Mouse (Mus musculus) testis, adult 2 months (tissue): Measurements from ENCODE around the gene S100a11. TPM values are rescaled to one million over a fixed set of nuclear protein-coding genes. Genes with fewer than 3 reads are reported as not detected.

Experiments used
- H3K27ac ChIP-seq: fragments of 200-500 bp; 2 replicates; pipeline ENCODE4 v1.5.1; 2012; ENCODE audit warnings: low read depth, low read length; ENCODE audit not compliant: control insufficient read depth, insufficient read depth
- H3K27me3 ChIP-seq: fragments of 200-500 bp; 2 replicates; pipeline ENCODE4 v1.6.1; 2012; ENCODE audit warnings: mild to moderate bottlenecking, low read length, moderate library complexity; ENCODE audit not compliant: control insufficient read depth, insufficient read depth
- H3K36me3 ChIP-seq: fragments of 200-500 bp; 2 replicates; pipeline ENCODE4 v1.6.1; 2012; ENCODE audit warnings: mild to moderate bottlenecking, low read length; ENCODE audit not compliant: control insufficient read depth, insufficient read depth
- H3K4me1 ChIP-seq: fragments of 200-500 bp; 2 replicates; pipeline ENCODE4 v1.6.1; 2012; ENCODE audit warnings: low read length; ENCODE audit not compliant: control insufficient read depth, insufficient read depth
- H3K4me3 ChIP-seq: fragments of 200-500 bp; 2 replicates; pipeline ENCODE4 v1.5.1; 2012; ENCODE audit warnings: low read depth, mild to moderate bottlenecking, low read length, moderate library complexity, mixed read lengths; ENCODE audit not compliant: control insufficient read depth
- CTCF ChIP-seq: fragments of 200-500 bp; IDR thresholded peaks from 2 replicates; pipeline ENCODE4 v1.5.1; 2012; ENCODE audit warnings: low read depth, mild to moderate bottlenecking, inconsistent platforms, low read length, moderate library complexity; ENCODE audit not compliant: control insufficient read depth, insufficient read depth, insufficient replicate concordance
- POLR2A ChIP-seq: fragments of 200-500 bp; IDR thresholded peaks from 2 replicates; pipeline ENCODE4 v1.6.1; 2012; ENCODE audit warnings: low read depth, mild to moderate bottlenecking, inconsistent platforms, low read length, moderate library complexity; ENCODE audit not compliant: control insufficient read depth
- polyA plus RNA-seq: library from polyadenylated mRNA; depleted of rRNA; stranded (reverse); fragments of >200 nt; gene quantifications from 2 replicates; pipeline ENCODE4 v1.2.3, GENCODE M21; 2012

Gene S100a11
- polyA plus RNA-seq, 1 experiment: 22.1 TPM

DNA sequence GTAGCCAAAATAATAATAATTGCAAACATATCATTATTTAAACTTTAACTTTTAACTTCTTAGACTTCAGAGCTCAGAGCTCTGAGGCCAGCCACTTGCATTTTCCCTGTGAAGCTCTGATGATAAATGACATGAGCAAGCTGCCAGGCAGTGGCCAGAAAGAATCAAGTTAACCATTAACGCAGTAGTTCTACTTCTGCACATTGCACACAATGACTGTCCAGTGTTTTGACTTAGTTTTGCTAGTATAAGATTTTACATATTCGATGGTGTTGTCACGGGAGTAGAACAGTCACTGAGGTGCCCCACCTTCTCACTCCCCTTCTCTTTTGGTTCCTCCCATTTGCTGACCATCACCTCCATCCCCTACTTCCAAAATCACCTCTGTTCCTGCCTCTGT lies 23.2 kb upstream of the S100a11 start:
- no peak for TF ChIP-seq CTCF
- no peak for TF ChIP-seq POLR2A
- no peaks in the 10 kb centered on the region for H3K36me3 ChIP-seq
- no peaks in the 10 kb centered on the region for H3K27me3 ChIP-seq
- no peak overlapping the region for H3K4me3 ChIP-seq
- no peaks in the 10 kb centered on the region for H3K4me1 ChIP-seq
- H3K27ac ChIP-seq: no peak overlapping the region

DNA sequence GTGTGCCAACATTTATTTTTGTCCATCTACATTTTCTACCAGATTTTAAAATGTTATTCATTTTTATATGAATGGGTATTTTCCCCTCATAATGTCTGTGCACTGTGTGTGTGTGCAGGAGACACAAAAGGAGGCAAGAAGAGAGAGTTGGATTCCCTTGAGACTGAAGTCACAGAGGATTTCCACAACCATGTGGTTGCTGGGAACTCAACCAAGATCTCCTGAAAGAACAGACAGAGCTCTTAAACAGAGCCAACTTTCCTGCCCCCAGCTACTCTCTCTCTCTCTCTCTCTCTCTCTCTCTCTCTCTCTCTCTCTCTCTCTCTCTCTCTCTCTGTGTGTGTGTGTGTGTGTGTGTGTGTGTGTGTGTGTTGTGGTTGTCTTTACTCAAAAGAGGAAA lies 21.2 kb upstream of the S100a11 start:
- H3K4me1 ChIP-seq: no peaks in the 10 kb centered on the region
- TF ChIP-seq POLR2A (no peak), CTCF (no peak)
- no peaks in the 10 kb centered on the region for H3K27me3 ChIP-seq
- H3K36me3 ChIP-seq: no peaks in the 10 kb centered on the region
- H3K4me3 ChIP-seq: no peak overlapping the region
- no peak overlapping the region for H3K27ac ChIP-seq

DNA sequence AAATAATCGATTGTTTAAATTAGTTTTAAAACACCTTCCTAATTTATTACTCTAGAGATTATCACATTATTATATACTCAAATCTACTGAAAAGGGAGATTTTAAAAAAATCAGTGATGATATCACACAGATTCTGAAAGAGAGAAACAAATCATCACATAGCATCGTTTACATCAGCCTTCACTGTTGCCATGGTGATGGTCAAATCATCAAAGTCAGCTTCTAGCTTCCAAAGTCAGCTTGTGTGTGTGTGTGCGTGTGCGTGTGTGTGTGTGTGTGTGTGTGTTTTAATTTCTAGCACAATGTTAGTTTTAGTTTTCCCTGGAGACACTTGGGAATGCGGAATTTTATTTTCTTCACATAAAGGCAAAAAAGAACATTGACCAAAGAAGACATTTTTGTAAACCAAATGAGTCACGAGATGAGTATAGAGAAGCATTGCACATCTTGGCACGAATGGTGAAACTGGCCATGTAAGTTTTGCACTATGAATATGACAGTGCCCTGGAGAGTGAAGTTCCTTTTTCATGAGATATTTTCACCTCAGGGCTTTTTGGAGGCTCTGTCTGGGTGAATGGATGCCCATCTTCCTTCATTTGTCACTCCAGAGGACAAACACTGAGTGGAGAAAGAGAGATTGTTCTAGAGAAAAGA lies 15.6 kb upstream of the S100a11 start:
- Histone ChIP-seq H3K4me1 (peaks cover 5% of the 10 kb centered on the region), H3K4me3 (no peak overlapping the region), H3K27ac (no peak overlapping the region), H3K27me3 (no peaks in the 10 kb centered on the region), H3K36me3 (no peaks in the 10 kb centered on the region)
- TF ChIP-seq POLR2A: no peak
- no peak for TF ChIP-seq CTCF

DNA sequence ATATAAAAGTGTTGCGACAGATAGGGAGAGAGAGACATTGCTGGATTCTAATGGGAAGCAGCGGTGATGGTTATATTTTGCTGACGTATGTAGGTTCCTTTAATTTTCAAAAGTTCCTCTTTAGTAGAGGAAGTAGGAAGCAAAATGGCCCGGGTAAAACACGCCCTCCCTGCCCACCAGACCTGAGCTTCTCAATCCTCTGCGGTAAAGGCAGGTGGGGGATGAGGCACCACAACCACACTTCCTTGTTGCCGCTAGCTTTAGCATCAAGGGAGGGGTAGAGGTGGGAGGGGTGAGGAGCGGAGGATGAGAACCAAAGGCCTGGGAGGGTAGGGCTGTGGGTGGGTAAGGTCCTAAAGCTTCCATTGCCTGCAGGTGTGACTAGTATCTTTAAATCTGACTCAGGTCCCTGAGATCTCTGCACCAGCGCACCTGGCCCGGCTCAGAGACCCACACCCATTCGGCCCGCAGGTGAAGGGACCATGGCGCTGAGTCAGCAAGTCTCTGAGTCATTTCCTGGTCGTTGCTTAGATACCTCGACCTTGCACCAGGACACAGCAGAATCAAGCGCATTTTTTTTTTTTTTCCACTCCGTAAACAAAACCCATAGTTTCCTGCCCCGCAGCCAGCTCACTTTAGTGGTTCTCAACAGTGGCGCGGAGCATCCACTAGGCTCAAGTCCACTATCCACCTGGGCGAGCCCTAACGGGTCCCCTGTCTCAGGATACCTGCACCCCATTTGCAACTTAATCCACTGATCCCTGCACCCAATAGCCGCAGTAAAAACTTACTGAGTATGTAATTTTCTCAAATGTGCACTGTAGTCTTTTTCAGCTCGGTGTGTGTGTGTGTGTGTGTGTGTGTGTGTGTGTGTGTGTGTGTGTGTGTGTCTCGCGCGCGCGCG lies 14.1 kb upstream of the S100a11 start:
- H3K27ac ChIP-seq: no peak overlapping the region
- H3K27me3 ChIP-seq: no peaks in the 10 kb centered on the region
- H3K4me3 ChIP-seq: peak overlapping the region; percentile 3
- no peaks in the 10 kb centered on the region for H3K36me3 ChIP-seq
- peaks cover 5% of the 10 kb centered on the region for H3K4me1 ChIP-seq
- TF ChIP-seq POLR2A (no peak), CTCF (no peak)

DNA sequence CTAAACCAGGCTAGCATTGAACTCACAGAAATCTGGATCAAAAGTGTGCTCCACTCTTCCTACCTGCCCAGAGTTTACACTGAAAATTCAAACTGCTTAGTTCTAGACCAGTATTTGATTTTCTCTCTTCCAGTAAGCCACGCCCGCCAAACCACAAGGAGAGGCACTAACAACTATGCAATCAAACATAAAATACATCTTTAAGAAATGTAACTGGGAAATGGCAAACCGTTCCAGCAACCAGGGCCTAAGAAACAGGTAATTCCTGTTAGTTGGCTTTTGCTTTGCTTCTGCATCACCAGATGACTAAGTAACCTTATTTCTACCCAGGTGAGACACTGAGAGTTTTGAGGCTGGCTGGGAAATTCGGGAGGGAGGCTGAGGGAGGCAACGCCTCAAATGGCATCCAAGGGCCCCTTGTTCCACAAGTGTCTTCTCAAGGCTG lies 13.4 kb upstream of the S100a11 start:
- no peak overlapping the region for H3K27ac ChIP-seq
- no peak overlapping the region for H3K4me3 ChIP-seq
- TF ChIP-seq CTCF: no peak
- TF ChIP-seq POLR2A: no peak

DNA sequence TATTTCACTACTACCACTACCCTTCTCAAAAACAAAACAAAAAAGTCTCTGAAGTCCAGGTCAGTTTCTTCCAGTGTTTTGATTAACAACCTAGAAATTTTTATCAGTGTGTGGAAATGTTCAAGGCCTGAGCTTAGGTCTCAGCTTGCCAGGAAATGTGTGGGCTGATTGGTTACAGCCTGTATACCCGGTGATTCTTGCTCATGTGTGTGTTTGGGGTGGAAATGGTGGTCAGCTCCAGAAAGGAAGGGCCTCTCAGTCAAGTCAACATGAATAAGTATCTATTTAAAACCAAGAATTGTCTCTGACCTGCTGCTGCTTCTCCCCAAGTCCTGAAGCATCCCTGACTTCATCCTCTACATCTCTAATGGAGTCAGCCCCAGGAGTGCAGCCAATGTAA lies 11.0 kb upstream of the S100a11 start:
- Histone ChIP-seq H3K4me3 (no peak overlapping the region), H3K27ac (no peak overlapping the region), H3K4me1 (peaks cover 5% of the 10 kb centered on the region), H3K36me3 (no peaks in the 10 kb centered on the region), H3K27me3 (no peaks in the 10 kb centered on the region)
- TF ChIP-seq POLR2A (no peak), CTCF (no peak)

More for the DNA sequence above, 13.4 kb upstream of the S100a11 start:
- Histone ChIP-seq H3K27me3 (no peaks in the 10 kb centered on the region), H3K4me1 (peaks cover 5% of the 10 kb centered on the region), H3K36me3 (no peaks in the 10 kb centered on the region)

DNA sequence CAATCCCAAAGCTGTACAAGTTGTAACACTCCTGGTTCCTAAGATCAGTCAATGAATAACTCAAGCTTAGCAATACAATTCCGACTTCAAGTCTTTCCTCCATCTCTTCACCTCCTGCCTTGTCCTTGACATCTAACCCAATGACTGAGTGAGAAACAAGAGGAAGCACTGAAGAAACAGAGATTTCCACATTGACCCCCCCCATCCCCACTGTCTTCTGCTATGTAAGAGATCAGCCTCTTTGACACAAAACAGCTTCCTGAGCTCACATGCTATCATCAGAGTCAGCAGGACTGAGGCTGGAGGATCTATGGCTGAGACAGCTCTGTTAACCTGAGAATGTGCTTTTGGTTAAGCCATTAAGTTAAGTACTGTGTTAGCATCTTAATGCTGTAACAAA lies 9.3 kb upstream of the S100a11 start:
- TF ChIP-seq POLR2A (no peak), CTCF (no peak)

DNA sequence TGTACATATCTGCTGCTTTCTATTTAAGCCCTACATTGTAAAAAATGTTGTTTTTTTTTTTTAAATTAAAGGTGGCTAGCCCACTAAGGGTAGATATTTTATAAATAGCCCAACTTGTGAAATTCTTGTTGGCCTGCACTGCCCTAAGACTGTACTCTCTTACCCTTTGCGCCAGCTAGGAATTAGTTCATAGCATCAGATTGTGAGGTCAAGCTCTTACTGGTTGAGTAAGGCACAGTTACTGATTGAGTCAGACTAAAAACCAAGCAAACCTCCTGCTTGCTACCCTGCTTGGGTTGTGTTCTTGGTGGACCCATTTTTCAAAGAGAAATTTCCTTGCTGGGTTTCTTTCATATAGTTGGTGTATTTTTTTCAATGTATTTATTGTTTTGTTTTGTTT lies 8.5 kb upstream of the S100a11 start:
- Histone ChIP-seq H3K36me3 (no peaks in the 10 kb centered on the region), H3K27me3 (no peaks in the 10 kb centered on the region), H3K4me1 (no peaks in the 10 kb centered on the region), H3K27ac (no peak overlapping the region), H3K4me3 (no peak overlapping the region)
- TF ChIP-seq CTCF (no peak), POLR2A (no peak)

More for the DNA sequence above, 9.3 kb upstream of the S100a11 start:
- Histone ChIP-seq H3K4me1 (peaks cover 3% of the 10 kb centered on the region), H3K27me3 (no peaks in the 10 kb centered on the region), H3K4me3 (no peak overlapping the region), H3K36me3 (no peaks in the 10 kb centered on the region), H3K27ac (no peak overlapping the region)
